Mouse (Mus musculus) right cerebral cortex, postnatal 10 days (tissue): ENCODE data around the gene Spata46.
A peak's percentile ranks its signal among the peaks of the same experiment; 100 is the strongest.

Experiments
- DNase-seq, 2 experiments: peaks; one replicate each; pipeline ENCODE4 v3.0.0; 2021; ENCODE audit warnings: low spot score in 2 of 2

Spata46 gene

DNA sequence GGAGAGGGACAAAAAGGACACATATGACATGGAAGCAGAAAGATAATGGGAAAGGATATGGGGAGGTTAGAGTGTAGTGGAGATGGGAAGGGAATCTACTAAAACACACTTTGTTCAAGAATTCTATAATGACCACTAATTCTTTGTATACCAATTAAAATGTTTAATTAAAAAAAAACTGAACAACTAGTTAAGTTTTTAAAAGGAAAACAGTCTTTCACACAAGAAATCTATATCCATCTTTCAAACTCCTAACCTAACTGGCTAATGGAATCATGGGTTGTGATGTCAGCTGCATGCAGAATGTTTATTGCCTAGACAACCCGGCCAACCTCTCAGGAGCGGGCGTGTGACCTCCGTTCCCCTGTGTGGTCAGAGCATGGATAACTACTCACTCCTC is at the start of gene Spata46:
Gene Spata46 (plus strand): TSS at position 301 of the 400 bp plus-strand sequence.
- no peak for DNase-seq

DNA sequence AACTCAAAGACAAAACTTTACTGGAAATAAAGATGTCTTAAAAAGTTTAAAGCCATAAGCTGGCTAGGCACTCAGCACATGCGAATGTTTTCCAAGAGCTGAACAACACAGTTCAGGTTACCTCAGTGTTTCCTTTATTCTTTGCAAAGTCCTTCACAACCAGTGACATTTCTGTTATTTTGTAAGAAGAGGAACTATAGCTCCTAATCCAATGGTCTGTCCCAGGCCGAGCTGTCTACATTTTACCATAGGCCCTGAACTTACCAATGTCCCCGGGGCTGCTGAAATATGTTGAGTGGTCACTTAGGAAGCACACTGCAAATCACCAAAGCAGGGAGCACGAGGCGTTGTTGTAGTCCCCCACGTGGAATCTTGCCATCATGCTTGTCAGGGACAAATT is 38.3 kb upstream of the Spata46 start:
- no peak for DNase-seq

DNA sequence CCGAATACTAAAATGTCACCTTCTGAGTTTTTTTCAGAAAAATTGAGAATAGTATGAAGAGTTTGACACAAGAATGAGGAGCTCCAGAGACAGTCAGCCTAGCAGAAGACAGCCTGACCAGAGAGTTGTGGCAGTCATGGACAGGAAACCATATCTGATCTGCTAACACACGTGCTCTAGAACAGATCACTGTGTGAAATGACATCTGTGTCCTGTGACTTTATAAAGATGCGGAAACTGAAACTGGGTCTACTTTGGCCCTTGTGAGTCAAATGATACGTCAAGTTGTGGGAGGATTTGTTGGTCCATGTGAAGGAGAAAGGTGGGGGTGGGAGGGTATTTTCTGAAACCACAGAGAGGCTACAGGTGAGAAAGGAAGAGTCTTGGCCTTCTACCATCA is 37.9 kb upstream of the Spata46 start:
- no peak for DNase-seq

DNA sequence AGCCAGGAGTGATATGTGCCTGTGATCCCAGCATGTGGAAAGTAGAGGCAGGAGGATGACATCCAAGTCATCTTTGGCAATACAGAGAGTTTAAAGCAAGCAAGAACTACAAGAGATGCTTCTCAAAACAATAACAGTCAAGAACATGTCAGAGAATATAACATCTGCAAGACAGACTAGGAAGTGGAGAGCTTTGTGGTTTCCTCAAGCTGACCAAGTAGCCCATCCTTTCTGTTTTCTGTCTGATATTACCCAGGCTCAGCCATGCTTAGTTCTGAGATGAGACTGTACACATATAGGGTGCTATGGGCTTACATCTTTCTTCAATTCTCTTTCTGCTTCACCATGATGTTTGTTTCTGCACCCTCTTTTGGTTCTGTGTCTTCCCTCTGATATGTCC is 35.4 kb upstream of the Spata46 start:
- DNase-seq, result no peak

DNA sequence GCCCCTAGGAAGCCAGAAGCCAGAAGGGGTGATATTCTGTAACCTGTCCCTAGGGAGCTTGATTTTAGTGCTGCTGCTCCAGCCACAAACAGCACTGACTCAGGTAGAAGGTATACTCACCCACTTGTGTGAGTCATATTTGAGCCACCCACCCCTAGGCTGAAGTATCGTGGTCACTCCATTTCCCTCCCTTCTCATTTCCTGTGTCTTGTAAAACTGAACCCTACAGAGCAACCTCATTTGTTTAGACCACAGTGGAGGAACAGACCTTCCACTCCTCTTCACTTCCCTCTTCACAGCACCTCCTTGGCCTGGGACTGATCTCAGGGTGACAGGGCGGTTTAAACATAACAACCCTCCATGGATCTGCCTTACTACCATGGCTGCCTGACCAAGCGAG is 31.6 kb upstream of the Spata46 start, which contains the start of gene Sh2d1b1:
Gene Sh2d1b1 (plus strand): TSS at position 305 of the 400 bp plus-strand sequence.
- no peak for DNase-seq

DNA sequence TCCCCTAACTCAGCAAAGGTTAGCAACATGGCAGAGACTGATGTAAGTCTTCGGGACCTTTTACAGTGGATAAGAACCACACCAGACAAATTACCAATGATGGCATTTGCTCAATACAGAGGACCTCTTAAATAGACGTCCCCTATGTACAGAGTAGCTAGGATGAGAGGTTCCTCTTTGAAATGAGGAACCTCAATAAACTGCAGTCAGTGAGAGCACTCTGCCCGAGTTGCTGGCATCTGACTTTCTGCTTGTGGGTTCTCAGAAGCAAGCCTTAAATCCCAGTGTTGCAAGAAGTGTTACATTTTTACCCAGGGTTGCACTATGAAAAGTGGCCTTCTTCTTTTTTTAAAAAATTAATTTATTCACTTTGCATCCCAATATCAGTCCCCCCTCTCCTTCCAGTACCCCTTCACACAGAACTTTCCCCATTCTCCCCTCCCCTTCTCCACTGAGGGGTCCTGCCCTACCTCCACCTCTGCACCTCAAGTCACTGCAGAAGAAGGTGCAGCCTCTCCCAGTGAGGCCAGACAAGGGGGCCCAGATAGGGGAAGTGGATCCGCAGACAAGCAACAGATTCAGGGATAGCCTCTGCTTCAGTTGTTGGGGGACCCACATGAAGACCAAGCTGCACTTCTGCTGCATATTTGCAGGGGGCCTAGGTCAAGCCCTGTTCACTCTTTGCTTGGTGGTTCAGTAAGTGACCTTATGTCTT is 26.0 kb upstream of the Spata46 start:
- no peak for DNase-seq

DNA sequence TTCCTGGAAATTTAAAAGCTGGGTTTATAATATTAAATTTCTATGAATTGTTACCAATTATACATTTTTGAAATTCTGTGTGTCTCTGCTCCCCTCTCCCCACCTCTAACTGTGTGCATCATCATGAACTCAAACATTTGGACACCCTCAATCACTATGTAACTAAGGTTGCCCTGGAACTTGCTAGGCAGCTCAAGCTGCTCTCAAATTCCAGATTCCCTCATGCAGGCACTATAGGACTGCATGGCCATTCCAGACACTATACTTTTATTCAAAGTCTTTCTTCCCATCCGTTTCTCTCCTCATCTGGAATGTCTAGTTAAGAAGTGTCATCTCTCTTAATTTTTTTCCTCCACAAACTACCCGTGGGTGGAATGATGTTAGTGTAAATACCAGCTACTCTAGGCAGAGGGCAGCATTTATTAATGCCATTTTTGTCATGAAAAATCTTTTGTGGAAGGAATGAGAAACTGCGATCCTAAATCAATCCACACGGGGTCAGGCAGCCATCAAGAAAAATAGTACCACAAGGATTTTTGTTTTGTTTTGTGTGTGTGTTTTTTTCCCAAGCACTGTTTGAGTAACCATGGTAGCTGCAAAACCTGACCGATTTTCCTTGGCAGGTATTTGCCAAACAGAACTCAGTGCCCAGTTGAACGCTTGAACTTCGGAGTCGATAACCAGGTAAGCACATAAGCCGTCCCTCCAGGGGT is 16.2 kb upstream of the Spata46 start:
- peak; percentile 77 to 78 for DNase-seq

DNA sequence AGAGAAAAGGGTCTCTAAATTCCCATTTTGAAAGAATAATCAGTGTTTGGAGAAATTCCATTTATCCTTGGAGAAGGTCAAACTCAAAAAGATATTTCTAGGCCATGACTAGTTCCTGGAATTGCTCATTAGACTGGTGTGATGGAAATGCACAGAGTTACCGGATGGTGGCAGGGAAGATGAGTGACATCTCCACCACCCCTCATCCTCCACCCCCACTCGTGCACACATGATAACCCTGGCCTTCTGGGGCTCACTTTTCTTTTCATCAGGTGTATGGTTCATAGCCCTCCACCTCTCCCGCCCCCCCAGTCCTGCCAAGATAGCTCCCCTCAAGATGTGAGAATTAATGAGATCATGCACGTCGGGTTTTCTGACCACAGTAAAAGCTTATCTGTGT is 15.3 kb upstream of the Spata46 start:
- no peak for DNase-seq

DNA sequence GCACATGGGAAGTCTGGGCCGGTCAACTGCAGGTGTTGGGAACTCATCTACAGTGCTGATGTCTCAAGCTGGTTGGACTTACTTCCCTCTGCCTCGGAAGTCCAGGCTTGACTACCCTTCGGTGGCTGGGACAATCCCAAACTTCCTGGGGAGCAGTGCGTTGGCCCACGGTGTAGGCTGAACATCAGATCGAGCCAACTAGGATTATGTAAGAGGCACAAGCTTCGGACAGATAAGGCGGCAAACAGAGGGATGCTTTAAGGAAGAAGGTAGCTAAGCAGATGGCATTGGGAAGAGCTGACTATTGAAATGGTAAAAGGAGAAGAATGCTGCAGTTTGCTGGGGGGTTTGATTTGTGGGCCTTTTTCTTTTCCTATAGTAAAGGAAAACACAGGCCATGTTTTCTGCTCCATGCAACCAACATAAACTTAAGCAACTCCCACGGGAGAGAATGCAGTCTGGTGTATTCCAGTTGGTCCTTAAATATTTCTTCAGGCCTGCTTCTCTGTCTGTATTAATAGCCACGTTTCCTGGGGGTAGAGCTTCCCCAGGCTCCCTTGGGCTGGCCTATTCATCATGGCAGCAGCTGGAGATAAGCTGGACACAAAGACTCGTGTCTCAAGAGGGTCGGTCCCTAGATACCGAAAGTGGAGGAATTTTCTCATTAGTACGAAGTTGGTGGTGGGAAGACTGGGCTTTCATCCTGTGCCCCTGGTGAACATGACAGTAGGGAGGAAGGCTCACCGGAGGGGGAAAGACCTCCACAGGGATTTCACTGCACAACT is 13.6 kb upstream of the Spata46 start:
- DNase-seq, result no peak

DNA sequence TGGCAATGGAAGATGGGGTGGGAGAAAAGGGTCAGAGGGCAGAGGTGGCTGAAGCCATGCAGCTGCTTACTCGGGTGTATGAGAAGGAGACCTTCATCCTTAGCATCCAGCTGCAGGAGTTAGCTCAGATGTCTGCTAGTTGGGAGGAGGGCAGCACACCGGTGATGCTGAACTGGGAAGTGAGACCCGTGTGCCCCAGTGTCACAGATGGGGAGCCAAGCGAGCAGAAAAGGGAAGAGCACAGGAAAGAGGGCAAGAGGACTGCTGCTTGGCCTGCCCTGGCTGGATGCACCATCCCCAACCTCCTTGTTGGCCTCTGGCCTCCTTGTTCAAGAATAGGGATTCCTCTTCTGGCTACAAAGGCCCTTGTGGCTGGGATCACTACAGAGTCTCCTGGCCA is 9.1 kb upstream of the Spata46 start:
- no peak for DNase-seq

DNA sequence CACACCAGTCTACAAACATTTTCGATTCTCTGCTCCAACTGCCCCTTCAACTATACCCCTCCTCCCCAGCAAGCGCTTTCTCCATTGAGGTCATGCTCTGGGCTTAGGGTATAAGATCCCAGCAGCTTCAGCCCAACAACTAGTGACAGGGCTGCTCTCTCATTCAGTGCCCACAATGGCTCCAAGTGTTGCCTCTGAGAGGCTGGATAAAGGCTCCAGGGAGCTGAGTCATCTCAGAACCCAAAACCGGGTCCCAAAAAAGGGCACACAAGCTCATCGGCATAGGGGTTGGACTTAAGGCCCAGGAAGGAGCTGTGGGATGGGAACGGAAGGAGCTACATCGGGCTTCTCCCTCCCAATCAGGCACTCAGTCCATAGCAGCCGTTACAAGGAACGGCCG is 6.9 kb upstream of the Spata46 start:
- DNase-seq, result peak in 1 of 2 experiments; percentile 13

DNA sequence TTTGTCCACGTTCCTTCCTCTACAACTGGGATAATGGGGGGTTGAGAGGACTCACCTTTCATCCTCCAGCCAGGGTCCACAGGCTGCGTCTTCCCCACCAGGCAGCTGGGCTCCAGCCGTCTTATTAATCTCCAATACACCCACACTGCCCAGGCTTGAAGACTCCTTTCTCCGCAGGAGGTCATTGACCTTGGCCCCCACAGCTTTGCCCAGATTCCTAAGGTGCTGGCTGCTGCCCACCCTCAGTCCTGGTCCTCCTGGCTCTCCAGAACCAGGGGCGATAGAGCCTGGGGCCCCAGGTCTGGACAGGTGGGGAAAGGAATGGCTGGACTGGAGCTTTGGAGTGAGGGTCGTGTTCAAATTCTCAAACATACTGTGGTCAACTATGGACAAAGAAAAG is 6.1 kb upstream of the Spata46 start:
- peak in 1 of 2 experiments; percentile 9 for DNase-seq

DNA sequence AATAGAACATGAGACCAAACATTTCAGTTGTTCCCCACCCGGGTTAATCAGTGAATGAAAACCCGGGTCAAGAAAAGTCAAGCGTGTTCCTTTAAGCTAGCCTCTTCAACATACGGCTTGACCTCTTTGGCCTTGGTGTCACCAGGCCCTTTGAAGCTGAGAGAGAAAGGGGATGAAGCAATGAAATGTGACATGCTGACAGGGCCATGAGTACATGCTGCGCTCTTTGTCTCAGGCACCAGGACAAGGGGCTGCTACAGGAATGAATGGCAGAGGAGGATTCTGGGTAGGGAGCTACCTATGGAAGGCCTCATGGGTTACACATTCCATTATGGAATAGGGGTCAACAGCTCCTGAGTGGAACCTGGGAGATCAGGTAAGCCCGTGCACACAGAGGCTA is 5.5 kb upstream of the Spata46 start:
- DNase-seq, result peak in 1 of 2 experiments; percentile 8

DNA sequence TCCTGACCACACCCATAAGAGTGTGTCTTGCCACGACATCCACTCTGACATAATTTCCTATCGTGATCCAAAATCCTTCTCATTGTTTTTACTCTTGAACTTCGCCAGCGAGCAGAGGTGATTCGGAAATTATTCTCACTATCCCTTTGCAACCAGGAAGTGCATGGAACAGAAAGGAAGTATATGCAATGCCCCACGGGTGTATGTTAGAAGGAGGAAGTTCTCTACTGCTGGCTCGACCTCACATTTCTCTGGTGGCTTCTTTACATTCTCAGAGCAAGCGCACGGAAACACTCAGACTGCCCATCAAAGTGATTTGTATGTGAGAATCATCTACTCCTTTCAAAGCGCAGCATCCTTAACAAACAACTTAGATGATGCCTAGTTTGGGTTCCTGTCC is 3.6 kb upstream of the Spata46 start:
- DNase-seq, result peak in 1 of 2 experiments; percentile 1

DNA sequence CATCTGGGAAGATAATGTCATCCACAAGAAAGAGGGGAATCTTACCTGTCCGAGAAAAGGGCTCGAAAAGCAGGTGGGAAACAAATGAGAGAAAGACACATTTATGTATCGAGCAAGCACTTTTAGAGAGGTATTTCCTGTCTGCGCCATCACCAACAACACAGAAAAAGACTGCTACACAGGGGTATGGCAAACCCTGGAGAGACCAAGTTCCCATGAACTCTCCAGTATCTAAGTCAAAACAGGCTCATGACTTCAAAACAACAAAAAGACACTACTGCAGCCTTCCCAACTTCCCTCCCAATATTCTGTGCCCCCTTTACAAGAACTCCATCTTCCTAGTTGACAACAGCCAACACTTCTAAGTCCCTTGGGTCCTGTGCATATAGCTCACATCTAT is 2.4 kb upstream of the Spata46 start, which contains the start of gene Gm7694:
Gene Gm7694 (minus strand): TSS at position 101 of the 400 bp plus-strand sequence.
- no peak for DNase-seq

DNA sequence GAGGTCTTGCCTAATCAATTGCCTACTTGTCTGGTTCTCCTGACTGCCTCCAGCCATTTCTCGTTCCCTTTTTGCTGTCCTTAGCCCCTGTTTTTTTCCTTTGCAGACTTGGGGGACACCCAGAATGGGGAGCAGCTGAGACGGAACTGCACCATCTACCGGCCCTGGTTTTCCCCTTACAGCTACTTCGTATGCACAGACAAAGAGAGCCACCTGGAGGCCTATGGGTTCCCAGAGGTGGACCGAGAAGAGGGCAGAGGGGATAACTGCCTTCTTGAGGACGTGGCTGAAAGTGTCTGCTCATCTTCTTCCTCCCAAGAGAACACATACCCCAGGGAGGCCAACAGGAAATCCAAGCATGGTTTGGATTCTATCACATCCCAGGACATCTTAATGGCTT is 2.8 kb downstream of the Spata46 start:
- no peak for DNase-seq

DNA sequence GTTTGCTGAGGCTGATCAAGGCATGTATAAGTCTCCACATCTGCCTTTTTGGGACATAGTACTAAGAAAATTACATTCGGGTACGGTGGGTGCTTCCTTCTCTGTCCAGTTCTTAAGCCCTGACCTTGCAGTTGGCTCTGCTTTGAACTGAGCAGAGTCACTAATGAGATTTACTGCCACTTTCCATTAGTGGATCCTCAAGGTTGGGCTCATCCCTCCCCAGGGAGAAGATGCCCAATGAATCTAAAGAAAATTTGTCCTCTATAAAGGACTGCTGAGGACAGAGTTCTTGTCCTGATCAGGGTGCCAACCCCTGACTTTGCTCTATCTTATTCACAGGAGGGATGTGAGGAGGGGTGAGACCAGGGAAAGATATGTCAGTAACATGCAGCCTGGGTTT is 13.4 kb downstream of the Spata46 start:
- no peak for DNase-seq

DNA sequence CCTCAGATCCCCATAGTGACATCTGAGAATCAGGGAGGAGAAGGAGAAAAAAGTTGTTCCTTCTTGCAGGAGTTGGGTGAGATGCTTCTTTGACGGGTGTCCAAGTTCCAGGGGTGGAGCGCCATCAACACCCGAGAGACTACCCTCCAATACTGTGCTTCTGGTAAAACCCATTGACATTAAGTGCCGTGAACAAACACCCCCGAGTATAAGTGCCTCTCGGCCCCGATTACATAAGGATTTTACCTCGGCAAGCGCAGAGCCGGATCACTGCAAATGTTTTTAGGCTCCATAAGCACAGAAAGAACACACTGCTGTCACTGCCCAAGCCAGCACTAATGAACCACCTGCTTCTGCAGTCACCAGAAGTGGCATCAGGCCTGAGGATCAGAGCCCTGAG is 14.4 kb downstream of the Spata46 start:
- DNase-seq, result no peak

DNA sequence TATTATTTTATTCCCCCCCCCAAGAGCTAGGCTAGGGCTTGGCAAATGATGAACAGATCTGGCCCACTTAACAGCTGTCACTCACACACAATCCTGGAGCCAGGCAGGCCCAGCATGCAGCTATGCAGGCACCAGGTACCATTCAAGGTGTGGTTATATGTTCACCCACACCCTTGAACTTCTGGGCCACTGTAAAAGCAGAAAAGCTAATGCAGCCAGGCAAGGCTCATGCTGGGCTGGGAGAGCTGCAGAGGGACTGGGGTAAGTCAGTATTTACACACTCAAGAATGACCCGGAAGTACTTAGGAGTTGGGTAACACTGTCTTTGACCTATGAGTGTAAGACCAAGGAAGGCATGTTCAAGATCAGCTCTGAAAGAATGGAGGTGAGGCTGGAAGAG is 15.7 kb downstream of the Spata46 start:
- DNase-seq, result no peak

DNA sequence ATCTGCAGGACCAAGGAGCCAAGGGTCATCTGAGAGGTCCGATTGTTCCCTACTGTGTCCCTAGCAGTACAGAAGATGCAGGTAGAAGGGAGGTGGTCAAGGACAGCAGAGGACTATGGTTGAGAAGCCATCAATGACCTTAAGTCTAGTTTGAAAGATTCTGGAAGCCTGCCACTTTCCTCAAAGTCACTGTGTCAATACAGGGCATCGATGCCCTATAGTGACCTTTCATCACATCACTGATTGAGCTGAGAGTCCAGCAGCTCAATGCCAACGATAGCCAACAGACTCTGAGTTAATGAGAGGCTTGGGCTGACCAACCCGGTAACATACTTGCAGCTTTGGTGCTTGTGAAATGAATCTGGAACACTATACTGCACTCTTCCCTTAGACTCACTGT is 16.7 kb downstream of the Spata46 start:
- DNase-seq, result no peak

DNA sequence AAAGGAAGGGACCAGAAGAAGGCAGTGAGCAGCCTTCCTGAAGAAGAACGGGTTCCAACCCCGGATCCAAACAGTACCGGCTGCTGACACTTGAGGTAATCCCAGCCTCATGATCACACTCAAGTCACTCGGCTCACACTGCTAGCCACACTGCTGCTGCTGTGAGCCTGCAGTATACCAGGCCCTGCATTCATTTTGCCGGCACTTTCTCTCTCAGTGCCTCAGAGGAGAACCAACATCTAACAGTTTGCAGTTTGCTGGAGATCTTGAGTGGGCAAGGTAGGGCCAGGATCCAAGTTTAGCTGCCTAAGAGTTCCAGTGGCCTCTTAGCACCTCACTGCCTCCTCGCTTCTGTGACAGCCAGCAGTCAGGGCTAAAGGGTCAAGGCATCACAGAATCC is 23.3 kb downstream of the Spata46 start:
- DNase-seq, result no peak

DNA sequence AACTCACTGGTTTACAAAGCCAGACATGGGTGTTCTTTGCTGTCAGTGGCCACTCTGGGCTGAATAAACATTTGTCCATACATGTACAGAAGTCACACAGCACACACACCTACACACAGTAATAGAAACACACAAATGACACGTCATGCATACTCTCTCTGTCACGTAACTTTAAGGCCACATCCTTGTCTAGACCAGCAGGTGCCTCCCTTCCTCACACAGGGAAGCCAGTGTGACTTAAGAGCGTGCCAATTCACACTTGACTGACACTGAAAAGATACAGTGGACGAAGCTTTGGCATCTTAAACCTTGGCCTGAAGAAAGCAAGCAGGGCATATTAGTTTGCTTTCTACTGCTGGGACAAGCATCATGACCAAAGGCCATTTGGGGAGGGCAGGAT is 24.2 kb downstream of the Spata46 start:
- no peak for DNase-seq

DNA sequence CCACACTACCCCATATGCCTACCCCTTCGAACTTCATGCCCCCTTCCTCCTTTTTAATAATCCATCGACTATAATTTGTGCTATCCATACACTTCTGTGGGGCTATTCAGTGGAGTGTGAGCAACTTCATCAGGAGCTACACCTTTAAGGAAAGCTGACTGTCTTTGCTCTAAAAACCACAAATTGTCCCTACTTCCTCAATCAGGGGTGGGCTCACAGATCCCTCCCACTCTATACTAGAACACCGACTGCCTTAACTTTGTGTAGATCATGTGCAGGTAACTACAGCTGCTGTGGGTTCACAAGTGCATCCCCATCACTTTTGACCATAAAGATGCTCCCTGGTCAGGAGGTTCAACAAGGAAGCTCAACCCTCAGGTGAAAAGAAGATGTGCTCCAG is 31.3 kb downstream of the Spata46 start:
- no peak for DNase-seq
